Mouse (Mus musculus) MEL (cell line): ENCODE measurements around the gene Hipk4. TPM values are rescaled to one million over a fixed set of nuclear protein-coding genes. Genes with fewer than 3 reads are reported as not detected.

Source experiments
- DNase-seq: peaks from one replicate; pipeline ENCODE4 v3.0.0; 2011; ENCODE audit warnings: low read depth, low spot score
- H3K27ac ChIP-seq: 2 replicates; pipeline ENCODE4 v1.5.1; 2012; ENCODE audit warnings: low read depth, mild to moderate bottlenecking, control low read depth, low read length, moderate library complexity; ENCODE audit not compliant: control insufficient read depth
- H3K27me3 ChIP-seq, 2 experiments: fragments of 150-350 bp in 1 of 2; sonication (generic) in 1 of 2; 2 replicates each; pipeline ENCODE4 v1.6.1; 2012; ENCODE audit warnings: low read length in 2 of 2, mild to moderate bottlenecking in 2 of 2, improper control_type of control experiment in 1 of 2, moderate library complexity in 1 of 2; ENCODE audit not compliant: insufficient read depth in 2 of 2, control insufficient read depth in 1 of 2
- H3K36me3 ChIP-seq, 2 experiments: 2 replicates each; pipeline ENCODE4 v1.6.1; 2012 to 2014; ENCODE audit warnings: low read length in 2 of 2, improper control_type of control experiment in 1 of 2, inconsistent platforms in 1 of 2, mild to moderate bottlenecking in 1 of 2; ENCODE audit not compliant: insufficient read depth in 2 of 2, control insufficient read depth in 1 of 2
- H3K4me1 ChIP-seq, 2 experiments: fragments of 150-350 bp in 1 of 2; sonication (generic) in 1 of 2; 2 replicates each; pipeline ENCODE4 v1.6.1; 2012; ENCODE audit warnings: low read length in 2 of 2, improper control_type of control experiment in 1 of 2, mild to moderate bottlenecking in 1 of 2; ENCODE audit not compliant: insufficient read depth in 2 of 2, control insufficient read depth in 1 of 2
- H3K4me3 ChIP-seq, 2 experiments: fragments of 150-350 bp in 1 of 2; sonication (generic) in 1 of 2; 2 replicates each; pipeline ENCODE4 v1.5.1; 2012; ENCODE audit warnings: low read depth in 2 of 2, low read length in 2 of 2, mild to moderate bottlenecking in 2 of 2, moderate library complexity in 2 of 2, control low read depth in 1 of 2, improper control_type of control experiment in 1 of 2; ENCODE audit not compliant: control insufficient read depth in 1 of 2, insufficient read depth in 1 of 2
- H3K79me2 ChIP-seq: 2 replicates; pipeline ENCODE4 v1.6.1; 2012; ENCODE audit warnings: mild to moderate bottlenecking, low read length, moderate library complexity; ENCODE audit not compliant: control insufficient read depth, poor library complexity, insufficient read depth
- H3K9ac ChIP-seq: 2 replicates; pipeline ENCODE4 v1.6.1; 2012; ENCODE audit warnings: low read depth, mild to moderate bottlenecking, control low read depth, low read length, moderate library complexity; ENCODE audit not compliant: control insufficient read depth, poor library complexity, severe bottlenecking
- H3K9me3 ChIP-seq: fragments of 150-350 bp; sonication (generic); replicated peaks from 2 replicates; pipeline ENCODE4 v1.6.1; 2012; ENCODE audit warnings: mild to moderate bottlenecking, low read length, improper control_type of control experiment, moderate library complexity; ENCODE audit not compliant: insufficient read depth
- BHLHE40 ChIP-seq: IDR thresholded peaks from 2 replicates; pipeline ENCODE4 v1.6.1; 2012; ENCODE audit warnings: low read depth, mild to moderate bottlenecking, inconsistent platforms, low read length, improper control_type of control experiment, borderline replicate concordance
- CHD1 ChIP-seq: IDR thresholded peaks from 2 replicates; pipeline ENCODE4 v1.6.1; 2012; ENCODE audit warnings: low read depth, mild to moderate bottlenecking, inconsistent platforms, low read length, improper control_type of control experiment
- GABPA ChIP-seq: IDR thresholded peaks from 2 replicates; pipeline ENCODE4 v1.6.1; 2012; ENCODE audit warnings: low read depth, mild to moderate bottlenecking, inconsistent platforms, low read length, improper control_type of control experiment, moderate library complexity
- GATA1 ChIP-seq: IDR thresholded peaks from 2 replicates; pipeline ENCODE4 v1.6.1; 2011; ENCODE audit warnings: low read depth, low read length, improper control_type of control experiment
- JUND ChIP-seq: IDR thresholded peaks from 2 replicates; pipeline ENCODE4 v1.6.1; 2011; ENCODE audit warnings: low read depth, mild to moderate bottlenecking, improper control_type of control experiment, low read length
- KAT2A ChIP-seq: conservative IDR thresholded peaks from 2 replicates; pipeline ENCODE4 v1.6.1; 2012; ENCODE audit warnings: low read depth, low read length, improper control_type of control experiment, inconsistent platforms
- MAX ChIP-seq: IDR thresholded peaks from 2 replicates; pipeline ENCODE4 v1.6.1; 2011; ENCODE audit warnings: low read length, improper control_type of control experiment
- MAZ ChIP-seq: IDR thresholded peaks from 2 replicates; pipeline ENCODE4 v1.6.1; 2012; ENCODE audit warnings: low read depth, mild to moderate bottlenecking, inconsistent platforms, low read length, improper control_type of control experiment
- MEF2A ChIP-seq: IDR thresholded peaks from 2 replicates; pipeline ENCODE4 v1.6.1; 2014; ENCODE audit warnings: low read depth, mild to moderate bottlenecking, inconsistent platforms, low read length, improper control_type of control experiment; ENCODE audit not compliant: poor library complexity, insufficient replicate concordance, severe bottlenecking; ENCODE audit errors: extremely low read depth
- MXI1 ChIP-seq: IDR thresholded peaks from 2 replicates; pipeline ENCODE4 v1.6.1; 2011; ENCODE audit warnings: mild to moderate bottlenecking, low read depth, low read length, improper control_type of control experiment
- MYC ChIP-seq: IDR thresholded peaks from 2 replicates; pipeline ENCODE4 v1.6.1; 2011; ENCODE audit warnings: low read depth, mild to moderate bottlenecking, low read length, improper control_type of control experiment, moderate library complexity
- POLR2AphosphoS2 ChIP-seq: IDR thresholded peaks from 2 replicates; pipeline ENCODE4 v1.6.1; 2011; ENCODE audit warnings: low read length, improper control_type of control experiment
- POLR2AphosphoS5 ChIP-seq: IDR thresholded peaks from 2 replicates; pipeline ENCODE4 v1.6.1; 2012; ENCODE audit warnings: low read depth, borderline replicate concordance, mild to moderate bottlenecking, inconsistent platforms, low read length, moderate library complexity, mixed read lengths
- RAD21 ChIP-seq: IDR thresholded peaks from 2 replicates; pipeline ENCODE4 v1.6.1; 2011; ENCODE audit warnings: mild to moderate bottlenecking, low read depth, low read length, improper control_type of control experiment
- SIN3A ChIP-seq: IDR thresholded peaks from 2 replicates; pipeline ENCODE4 v1.6.1; 2012; ENCODE audit warnings: low read length, improper control_type of control experiment, inconsistent platforms
- SMC3 ChIP-seq: IDR thresholded peaks from 2 replicates; pipeline ENCODE4 v1.6.1; 2011; ENCODE audit warnings: low read depth, low read length, improper control_type of control experiment
- TAL1 ChIP-seq: IDR thresholded peaks from 2 replicates; pipeline ENCODE4 v1.6.1; 2012; ENCODE audit warnings: mild to moderate bottlenecking, inconsistent platforms, low read length, moderate library complexity, mixed read lengths
- TBP ChIP-seq: IDR thresholded peaks from 2 replicates; pipeline ENCODE4 v1.8.0; 2011; ENCODE audit warnings: low read depth, low read length, improper control_type of control experiment
- USF1 ChIP-seq: IDR thresholded peaks from 2 replicates; pipeline ENCODE4 v1.6.1; 2014; ENCODE audit warnings: low read depth, mild to moderate bottlenecking, inconsistent platforms, low read length, improper control_type of control experiment, moderate library complexity
- ZMIZ1 ChIP-seq: IDR thresholded peaks from 2 replicates; pipeline ENCODE4 v1.6.1; 2012; ENCODE audit warnings: low read depth, mild to moderate bottlenecking, inconsistent platforms, low read length, improper control_type of control experiment, moderate library complexity
- polyA plus RNA-seq, 2 experiments: library from polyadenylated mRNA; stranded (reverse) in 1 of 2; unstranded in 1 of 2; fragments of >175 nt in 1 of 2; fragments of >200 nt in 1 of 2; gene quantifications; 2 replicates each; pipeline versions ENCODE4 v1.2.1 to v1.2.4; 2012; ENCODE audit warnings: low replicate concordance in 2 of 2, low read depth in 1 of 2; ENCODE audit not compliant: insufficient read length in 2 of 2, insufficient read depth in 1 of 2, missing spikeins in 1 of 2
- total RNA-seq: library from RNA; depleted of rRNA; stranded (reverse); fragments of 300-350 nt; gene quantifications from 2 replicates; pipeline ENCODE4 v1.2.3, GENCODE M21; 2012

Gene Hipk4
- total and polyA plus RNA-seq, 3 experiments: 0.26 TPM; not detected in 2

- DNase-seq: peak; percentile 40
- no peak overlapping the region for H3K27ac ChIP-seq
- H3K4me1 ChIP-seq: peaks cover 3 to 6% of the 10 kb centered on the region in 2 experiments; a peak in 3 of 4 replicates
- no peaks in the 10 kb centered on the region for H3K27me3 ChIP-seq
- no peaks in the 10 kb centered on the region for H3K9me3 ChIP-seq
- H3K36me3 ChIP-seq: peaks cover 0 to 9% of the 10 kb centered on the region in 2 experiments; a peak in 2 of 4 replicates
- peak overlapping the region; percentile 2 to 84; a peak in 2 of 4 replicates for H3K4me3 ChIP-seq
- TF ChIP-seq TBP (no peak), MXI1 (no peak), GATA1 (no peak), USF1 (no peak), BHLHE40 (no peak), TAL1 (no peak), SMC3 (no peak), POLR2AphosphoS5 (no peak), SIN3A (no peak), MEF2A (no peak), JUND (no peak), GABPA (no peak), MAX (no peak), ZMIZ1 (no peak), MYC (no peak), MAZ (no peak), POLR2AphosphoS2 (no peak), CHD1 (no peak), RAD21 (no peak), KAT2A (no peak)
- no peaks in the 10 kb centered on the region; the same call in 1 of the 2 replicates for H3K79me2 ChIP-seq
- H3K9ac ChIP-seq: peak overlapping the region; percentile 44
Observed at GRCm38 (mm10) chr7:27506765-27507370, 16.2 kb upstream of the Hipk4 start.
